Mouse (Mus musculus) midbrain, embryonic 16.5 days (tissue): ENCODE measurements around the gene Surf1. TPM values are rescaled to one million over a fixed set of nuclear protein-coding genes. Genes with fewer than 3 reads are reported as not detected.

ENCODE experiments used
- ATAC-seq: fragments of 200-750 bp; cut with Nextera tagmentation; 2 replicates; pipeline ENCODE4 v1.8.0; 2017; ENCODE audit warnings: moderate TSS enrichment
- H3K27ac ChIP-seq: fragments of 300-500 bp; sonication (generic); 2 replicates; pipeline ENCODE4 v1.5.1; 2014; ENCODE audit warnings: mild to moderate bottlenecking, low read length, mixed read lengths
- H3K27me3 ChIP-seq: fragments of 300-500 bp; sonication (generic); 2 replicates; pipeline ENCODE4 v1.6.1; 2014; ENCODE audit warnings: low read depth, low read length, mixed read lengths; ENCODE audit not compliant: control insufficient read depth, insufficient read depth
- H3K36me3 ChIP-seq: fragments of 300-500 bp; sonication (generic); 2 replicates; pipeline ENCODE4 v1.6.1; 2014; ENCODE audit warnings: mild to moderate bottlenecking, low read length, moderate library complexity, mixed read lengths; ENCODE audit not compliant: control insufficient read depth, insufficient read depth
- H3K4me1 ChIP-seq: fragments of 300-500 bp; sonication (generic); 2 replicates; pipeline ENCODE4 v1.6.1; 2014; ENCODE audit warnings: mild to moderate bottlenecking, low read length, mixed read lengths; ENCODE audit not compliant: control insufficient read depth, insufficient read depth
- H3K4me2 ChIP-seq: fragments of 300-500 bp; sonication (generic); 2 replicates; pipeline ENCODE4 v1.6.1; 2014; ENCODE audit warnings: mild to moderate bottlenecking, low read length, mixed read lengths
- H3K4me3 ChIP-seq: fragments of 300-500 bp; sonication (generic); 2 replicates; pipeline ENCODE4 v1.5.1; 2014; ENCODE audit warnings: low read depth, mild to moderate bottlenecking, low read length, moderate library complexity, mixed read lengths
- H3K9ac ChIP-seq: fragments of 300-500 bp; sonication (generic); 2 replicates; pipeline ENCODE4 v1.6.1; 2014; ENCODE audit warnings: low read depth, low read length, mixed read lengths
- H3K9me3 ChIP-seq: fragments of 300-500 bp; sonication (generic); replicated peaks from 2 replicates; pipeline ENCODE4 v1.6.1; 2014; ENCODE audit warnings: mild to moderate bottlenecking, low read length, mixed read lengths; ENCODE audit not compliant: control insufficient read depth, poor library complexity, severe bottlenecking
- WGBS: fragments of 180-500 bp; shearing (Covaris S2); extraction: QIAGEN DNeasy Blood & Tissue Kit; methylation state at CpG from one replicate; pipeline ENCODE4 v1.1.7; 2014; 5-methylcytosine and 5-hydroxymethylcytosine counted together
- polyA plus RNA-seq: library from polyadenylated mRNA; unstranded; fragments of >200 nt; fragmentation: Nextera tagmentation; extraction: Ambion mirVana; gene quantifications from 2 replicates; pipeline ENCODE4 v1.2.1, GENCODE M21; 2015

Gene Surf1
- polyA plus RNA-seq, 1 experiment from 2014 or later = 97.5 TPM

DNA sequence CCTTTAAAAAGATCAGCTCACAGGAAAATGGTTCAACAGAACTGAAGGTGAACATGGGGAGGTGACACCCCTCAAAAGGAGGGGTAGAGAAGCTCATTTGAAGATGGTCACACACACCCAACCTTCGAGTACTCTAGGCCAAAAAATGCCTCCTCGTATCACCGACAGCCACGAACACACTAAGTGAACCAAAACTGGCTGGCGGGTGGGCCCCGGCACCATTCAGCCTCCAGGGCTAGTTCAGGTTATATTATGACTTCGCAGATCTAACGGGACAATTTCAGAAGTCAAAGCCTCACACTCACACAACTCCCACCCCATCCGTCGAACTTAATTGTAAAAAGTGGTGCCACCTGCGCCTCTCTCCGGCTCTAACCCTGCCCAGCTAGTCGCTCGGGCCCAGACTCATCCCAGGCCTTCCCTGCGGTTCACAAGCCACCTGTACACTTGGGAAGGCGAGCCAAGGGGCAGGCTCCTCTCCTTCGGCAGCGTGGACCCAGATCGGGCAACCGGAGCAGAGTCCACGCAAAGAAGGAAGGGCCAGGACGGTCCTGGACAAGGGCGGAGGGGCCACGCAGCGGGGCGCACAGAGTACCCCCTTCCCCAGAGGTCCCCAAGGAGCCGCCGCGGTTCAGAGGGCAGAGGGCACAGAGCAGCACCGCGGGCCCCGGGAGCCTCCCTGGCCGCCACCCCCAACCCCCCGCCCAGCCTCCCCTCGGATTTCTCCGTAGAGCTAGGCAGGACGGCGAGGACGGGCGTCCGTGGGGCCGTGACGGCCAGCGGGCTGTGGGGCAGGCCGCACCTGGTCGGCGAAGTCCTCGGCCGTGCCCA lies 16.4 kb upstream of the Surf1 start:
- peak overlapping the region; percentile 99 for H3K9ac ChIP-seq
- peak overlapping the region; percentile 80 for H3K27ac ChIP-seq
- peak overlapping the region; percentile 80 for H3K4me2 ChIP-seq
- peaks cover 10% of the 10 kb centered on the region; the same call in 1 of the 2 replicates for H3K36me3 ChIP-seq
- WGBS = 3% methylated on average over 37 of the region's 49 CpGs
- no peaks in the 10 kb centered on the region for H3K27me3 ChIP-seq
- H3K4me3 ChIP-seq = peak overlapping the region; percentile 96
- ATAC-seq = peak; percentile 24; the same call in 1 of the 2 replicates
- peaks cover 25% of the 10 kb centered on the region for H3K4me1 ChIP-seq
- no peaks in the 10 kb centered on the region for H3K9me3 ChIP-seq

- no peak overlapping the region for H3K4me2 ChIP-seq
- H3K9me3 ChIP-seq = no peaks in the 10 kb centered on the region
- H3K27me3 ChIP-seq = no peaks in the 10 kb centered on the region
- peaks cover 25% of the 10 kb centered on the region for H3K4me1 ChIP-seq
- no peak overlapping the region for H3K27ac ChIP-seq
- peaks cover 23% of the 10 kb centered on the region for H3K36me3 ChIP-seq
- H3K9ac ChIP-seq = no peak overlapping the region
- ATAC-seq = no peak
- 13% methylated on average over 1 of the region's 1 CpGs for WGBS
- H3K4me3 ChIP-seq = no peak overlapping the region
Observed at GRCm38 (mm10) chr2:26930390-26930789, 14.1 kb upstream of the Surf1 start.

DNA sequence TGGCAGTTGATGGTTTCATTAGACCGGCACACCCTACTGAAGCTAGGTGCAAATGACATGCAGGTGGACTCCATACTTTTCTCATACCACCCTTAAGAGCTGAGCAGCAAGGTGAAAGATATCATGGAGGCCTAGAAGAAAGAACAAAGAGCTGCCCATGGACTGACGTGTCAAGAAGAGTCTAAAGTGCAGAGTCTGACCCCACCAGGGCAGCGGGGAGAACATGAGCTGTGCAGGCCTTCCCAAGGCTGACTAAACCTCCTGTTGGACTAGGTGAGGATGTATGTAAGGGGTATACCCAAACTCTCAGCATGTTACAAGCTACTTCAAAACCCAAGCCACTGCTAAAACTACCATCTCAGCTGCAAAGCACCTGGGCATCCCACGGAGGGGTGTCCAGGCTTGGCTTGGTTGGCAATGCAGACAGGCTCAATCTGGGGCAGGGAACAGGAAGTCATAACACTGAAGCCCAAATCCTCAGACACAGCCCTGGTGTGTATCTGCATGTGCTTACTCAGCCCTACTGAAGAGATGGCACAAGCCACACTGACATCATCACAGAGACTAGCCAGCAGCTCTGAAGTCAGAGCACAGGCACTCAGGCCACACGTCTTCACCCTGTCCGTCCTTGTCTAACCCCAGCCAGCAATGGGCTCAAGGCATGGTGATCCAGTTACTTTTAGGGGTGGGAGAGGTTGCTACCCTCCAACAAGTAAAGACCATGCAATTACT lies 11.6 kb upstream of the Surf1 start:
- H3K4me2 ChIP-seq = no peak overlapping the region
- H3K9me3 ChIP-seq = no peaks in the 10 kb centered on the region
- peaks cover 25% of the 10 kb centered on the region for H3K4me1 ChIP-seq
- H3K36me3 ChIP-seq = peaks cover 33% of the 10 kb centered on the region
- H3K27ac ChIP-seq = no peak overlapping the region
- H3K4me3 ChIP-seq = no peak overlapping the region
- no peak for ATAC-seq
- 96% methylated on average over 6 of the region's 6 CpGs for WGBS
- no peak overlapping the region for H3K9ac ChIP-seq
- no peaks in the 10 kb centered on the region for H3K27me3 ChIP-seq

DNA sequence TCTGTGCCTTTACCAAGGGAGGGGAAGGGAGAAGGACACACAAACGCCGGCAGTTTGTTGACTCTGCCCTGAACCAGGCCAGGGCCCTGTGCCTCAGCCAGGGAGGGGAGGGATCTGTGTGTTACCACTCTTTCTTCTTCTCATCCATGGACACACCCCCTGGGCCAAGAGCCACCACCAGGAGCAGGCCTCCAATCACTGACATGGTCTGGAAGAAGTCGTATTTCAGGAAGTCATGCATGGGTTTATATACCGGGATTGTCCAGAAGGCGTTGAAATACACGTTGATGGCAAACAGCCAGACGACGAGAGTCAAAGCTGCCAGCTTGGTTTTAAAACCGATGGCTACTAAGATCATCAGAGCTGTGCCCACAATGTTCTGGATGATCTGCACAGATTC lies 5.5 kb upstream of the Surf1 start:
- peaks cover 13% of the 10 kb centered on the region for H3K4me1 ChIP-seq
- H3K9me3 ChIP-seq = no peaks in the 10 kb centered on the region
- no peak overlapping the region for H3K4me3 ChIP-seq
- 84% methylated on average over 9 of the region's 9 CpGs for WGBS
- H3K36me3 ChIP-seq = peaks cover 47% of the 10 kb centered on the region
- H3K27me3 ChIP-seq = no peaks in the 10 kb centered on the region
- no peak for ATAC-seq
- H3K27ac ChIP-seq = no peak overlapping the region
- H3K9ac ChIP-seq = no peak overlapping the region
- no peak overlapping the region for H3K4me2 ChIP-seq

DNA sequence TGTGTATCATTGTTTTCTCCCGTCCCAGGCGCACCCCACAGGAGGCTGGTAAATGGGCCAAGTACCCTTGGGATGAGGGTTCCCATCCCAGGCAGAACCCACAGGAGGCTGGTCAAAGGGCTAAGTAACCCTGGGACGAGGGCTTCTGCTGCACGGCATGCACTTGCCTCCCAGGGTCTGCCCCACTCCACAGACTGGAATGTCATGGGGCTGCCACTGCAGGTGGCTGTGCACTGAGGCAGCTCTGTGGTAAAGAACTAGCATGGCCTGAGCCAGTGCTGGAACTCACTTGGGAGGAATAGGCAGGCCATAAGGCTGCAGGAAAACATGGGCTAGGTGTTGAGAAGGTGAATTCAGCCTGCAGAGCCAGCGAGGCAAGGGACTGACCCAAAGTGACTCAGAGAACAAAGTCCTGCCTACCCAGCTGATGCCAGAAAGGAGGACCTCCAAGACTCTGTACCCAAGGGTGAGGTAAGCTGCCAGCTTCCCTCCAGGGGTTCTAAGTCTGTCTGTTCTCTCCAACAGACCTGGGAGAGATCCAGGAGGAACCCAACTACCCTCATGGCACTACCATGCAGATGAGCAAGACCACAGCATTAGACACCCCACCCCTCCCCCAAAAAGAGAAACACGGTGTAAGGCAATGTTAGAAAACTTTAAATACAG lies 4.0 kb upstream of the Surf1 start:
- Histone ChIP-seq H3K4me3 (no peak overlapping the region), H3K27ac (no peak overlapping the region)
- WGBS = 90% methylated on average over 6 of the region's 6 CpGs

GRCm38 (mm10) chr2:26919684-26920083 lies 3.4 kb upstream of the Surf1 start:
- 93% methylated on average over 3 of the region's 3 CpGs for WGBS
- Histone ChIP-seq H3K4me3 (no peak overlapping the region), H3K36me3 (peaks cover 29% of the 10 kb centered on the region)

More for the DNA sequence above, 4.0 kb upstream of the Surf1 start:
- no peaks in the 10 kb centered on the region for H3K27me3 ChIP-seq
- no peak overlapping the region for H3K4me2 ChIP-seq
- peaks cover 34% of the 10 kb centered on the region for H3K36me3 ChIP-seq
- peaks cover 16% of the 10 kb centered on the region for H3K4me1 ChIP-seq
- H3K9ac ChIP-seq = no peak overlapping the region
- H3K9me3 ChIP-seq = no peaks in the 10 kb centered on the region
- ATAC-seq = no peak

GRCm38 (mm10) chr2:26916738-26917137 lies 408 bp upstream of the Surf1 start:
- H3K9ac ChIP-seq = peak overlapping the region; percentile 83
- H3K4me2 ChIP-seq = peak overlapping the region; percentile 99
- ATAC-seq = peak; percentile 9
- WGBS = 3% methylated on average over 13 of the region's 13 CpGs
- H3K9me3 ChIP-seq = no peaks in the 10 kb centered on the region
- H3K36me3 ChIP-seq = peaks cover 49% of the 10 kb centered on the region
- peak overlapping the region; percentile 75 for H3K4me3 ChIP-seq
- H3K27ac ChIP-seq = peak overlapping the region; percentile 83
- H3K27me3 ChIP-seq = no peaks in the 10 kb centered on the region
- peaks cover 28% of the 10 kb centered on the region for H3K4me1 ChIP-seq

More at GRCm38 (mm10) chr2:26919684-26920083, 3.4 kb upstream of the Surf1 start:
- Histone ChIP-seq H3K9me3 (no peaks in the 10 kb centered on the region), H3K27me3 (no peaks in the 10 kb centered on the region), H3K9ac (no peak overlapping the region), H3K4me1 (peaks cover 21% of the 10 kb centered on the region), H3K27ac (no peak overlapping the region), H3K4me2 (no peak overlapping the region)
- ATAC-seq = no peak

DNA sequence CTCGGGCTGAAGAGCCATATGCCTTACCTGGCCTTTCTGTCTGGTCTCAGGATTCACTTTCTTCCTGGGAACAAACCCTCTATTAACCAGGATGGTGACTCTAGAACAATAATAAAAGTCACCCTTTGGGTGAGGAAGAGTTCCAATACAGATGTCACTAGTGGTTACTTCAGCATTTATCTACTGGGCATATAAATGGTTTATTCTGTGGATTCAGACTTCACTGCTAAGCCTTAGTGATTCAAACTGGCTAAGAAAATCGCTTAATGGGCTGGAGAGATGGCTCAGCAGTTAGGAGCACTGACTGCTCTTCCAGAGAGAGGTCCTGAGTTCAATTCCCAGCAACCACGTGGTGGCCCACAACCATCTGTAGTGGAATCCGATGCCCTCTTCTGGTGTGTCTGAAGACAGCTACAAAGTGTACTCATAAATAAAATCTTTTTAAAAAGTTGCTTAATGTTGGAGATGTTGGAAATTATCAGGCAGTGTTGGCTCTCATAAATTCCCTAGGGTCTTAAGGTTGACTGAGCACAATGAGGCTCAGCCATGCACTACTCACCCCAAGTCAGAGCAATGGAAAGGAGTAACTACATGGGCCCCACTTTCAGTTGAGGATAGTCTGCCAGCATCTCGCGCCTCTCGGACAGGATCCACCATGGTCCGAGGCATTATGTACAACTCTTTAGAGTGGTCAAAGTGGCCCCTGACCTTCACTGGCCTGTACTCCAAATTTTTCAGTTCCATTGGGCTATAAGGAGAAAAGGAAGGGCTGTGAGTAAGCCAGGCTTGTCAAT lies 2.0 kb downstream of the Surf1 start:
- no peaks in the 10 kb centered on the region for H3K27me3 ChIP-seq
- 65% methylated on average over 8 of the region's 8 CpGs for WGBS
- no peak overlapping the region for H3K4me2 ChIP-seq
- ATAC-seq = no peak
- no peak overlapping the region for H3K4me3 ChIP-seq
- no peak overlapping the region for H3K9ac ChIP-seq
- peaks cover 34% of the 10 kb centered on the region for H3K36me3 ChIP-seq
- no peaks in the 10 kb centered on the region for H3K9me3 ChIP-seq
- no peak overlapping the region for H3K27ac ChIP-seq
- H3K4me1 ChIP-seq = peaks cover 36% of the 10 kb centered on the region
